Mouse (Mus musculus) midbrain, embryonic 12.5 days (tissue): ENCODE results near the gene Srpk2. TPM values are rescaled to one million over a fixed set of nuclear protein-coding genes. Genes with fewer than 3 reads are reported as not detected.
A peak's percentile ranks its signal among the peaks of the same experiment; 100 is the strongest.

Experiments
- ATAC-seq: fragments of 200-750 bp; cut with Nextera tagmentation; 2 replicates; pipeline ENCODE4 v1.8.0; 2017; ENCODE audit warnings: low read depth, moderate TSS enrichment, moderate library complexity; ENCODE audit not compliant: low FRiP score
- H3K27ac ChIP-seq: fragments of 300-500 bp; sonication (generic); replicated peaks from 2 replicates; pipeline ENCODE4 v1.5.1; 2016; ENCODE audit warnings: mild to moderate bottlenecking
- H3K27me3 ChIP-seq: fragments of 300-500 bp; sonication (generic); 2 replicates; pipeline ENCODE4 v1.6.1; 2016; ENCODE audit warnings: mild to moderate bottlenecking
- H3K36me3 ChIP-seq: fragments of 300-500 bp; sonication (generic); 2 replicates; pipeline ENCODE4 v1.6.1; 2016
- H3K4me1 ChIP-seq: fragments of 300-500 bp; sonication (generic); 2 replicates; pipeline ENCODE4 v1.6.1; 2016
- H3K4me2 ChIP-seq: fragments of 300-500 bp; sonication (generic); replicated peaks from 2 replicates; pipeline ENCODE4 v1.6.1; 2016; ENCODE audit warnings: mild to moderate bottlenecking, moderate library complexity
- H3K4me3 ChIP-seq: fragments of 300-500 bp; sonication (generic); 2 replicates; pipeline ENCODE4 v1.5.1; 2016; ENCODE audit warnings: mild to moderate bottlenecking
- H3K9ac ChIP-seq: fragments of 300-500 bp; sonication (generic); replicated peaks from 2 replicates; pipeline ENCODE4 v1.6.1; 2016; ENCODE audit warnings: mild to moderate bottlenecking, moderate library complexity
- H3K9me3 ChIP-seq: fragments of 300-500 bp; sonication (generic); 2 replicates; pipeline ENCODE4 v1.6.1; 2016; ENCODE audit warnings: mild to moderate bottlenecking
- WGBS: fragments of 180-500 bp; shearing (Covaris S2); methylation state at CpG from one replicate; pipeline ENCODE4 v1.1.7; 2016; 5-methylcytosine and 5-hydroxymethylcytosine counted together
- polyA plus RNA-seq: library from polyadenylated mRNA; unstranded; fragments of >200 nt; fragmentation: Nextera tagmentation; extraction: Ambion mirVana; gene quantifications from 2 replicates; pipeline ENCODE4 v1.2.1, GENCODE M21; 2016

Srpk2 gene
- polyA plus RNA-seq, 1 experiment from 2014 or later = 77.3 TPM

GRCm38 (mm10) chr5:23531541-23532096 is 152.8 kb downstream of the Srpk2 start:
- no peaks in the 10 kb centered on the region for H3K9me3 ChIP-seq
- H3K4me2 ChIP-seq = no peak overlapping the region
- H3K4me1 ChIP-seq = no peaks in the 10 kb centered on the region
- H3K9ac ChIP-seq = no peak overlapping the region
- peaks cover 16% of the 10 kb centered on the region for H3K36me3 ChIP-seq
- no peak overlapping the region for H3K27ac ChIP-seq
- 90% methylated on average over 7 of the region's 7 CpGs for WGBS
- no peak overlapping the region for H3K4me3 ChIP-seq
- H3K27me3 ChIP-seq = no peaks in the 10 kb centered on the region
- ATAC-seq = no peak

- no peak for ATAC-seq
- Histone ChIP-seq H3K27ac (no peak overlapping the region), H3K4me3 (no peak overlapping the region), H3K27me3 (no peaks in the 10 kb centered on the region), H3K36me3 (peaks cover 19% of the 10 kb centered on the region), H3K4me2 (no peak overlapping the region), H3K9me3 (no peaks in the 10 kb centered on the region), H3K9ac (no peak overlapping the region), H3K4me1 (no peaks in the 10 kb centered on the region)
- WGBS = 94% methylated on average over 6 of the region's 6 CpGs
Observed at GRCm38 (mm10) chr5:23531100-23531499, 153.3 kb downstream of the Srpk2 start.

GRCm38 (mm10) chr5:23524621-23525020 is 159.8 kb downstream of the Srpk2 start:
- H3K36me3 ChIP-seq = peaks cover 49% of the 10 kb centered on the region

DNA sequence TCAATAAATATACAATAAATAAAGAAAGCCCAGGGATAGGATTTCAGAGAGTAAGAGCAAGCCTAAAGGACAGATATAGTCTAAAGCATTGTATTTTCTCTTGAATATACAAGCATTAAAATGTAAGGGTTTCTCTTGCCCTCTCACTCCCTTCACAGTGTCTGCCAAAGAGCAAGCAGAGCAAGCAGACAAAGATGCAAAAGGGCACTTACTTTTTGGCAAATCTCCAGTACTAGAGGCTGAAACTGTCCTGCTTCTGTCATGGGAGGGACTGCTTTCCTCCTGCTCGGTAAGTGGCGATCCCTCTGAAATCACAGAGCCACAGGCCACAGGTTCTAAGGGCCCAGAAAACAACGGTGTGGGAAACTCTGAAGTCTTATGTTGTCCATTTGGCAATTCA is 160.5 kb downstream of the Srpk2 start:
- no peaks in the 10 kb centered on the region for H3K9me3 ChIP-seq
- no peak overlapping the region for H3K4me2 ChIP-seq
- no peaks in the 10 kb centered on the region for H3K27me3 ChIP-seq
- no peak overlapping the region for H3K4me3 ChIP-seq
- ATAC-seq = no peak
- H3K9ac ChIP-seq = no peak overlapping the region
- H3K36me3 ChIP-seq = peaks cover 49% of the 10 kb centered on the region
- 96% methylated on average over 3 of the region's 3 CpGs for WGBS
- no peaks in the 10 kb centered on the region for H3K4me1 ChIP-seq
- H3K27ac ChIP-seq = no peak overlapping the region

More at GRCm38 (mm10) chr5:23524621-23525020, 159.8 kb downstream of the Srpk2 start:
- no peaks in the 10 kb centered on the region for H3K4me1 ChIP-seq
- no peaks in the 10 kb centered on the region for H3K9me3 ChIP-seq
- 87% methylated on average over 3 of the region's 3 CpGs for WGBS
- H3K4me2 ChIP-seq = no peak overlapping the region
- H3K4me3 ChIP-seq = no peak overlapping the region
- no peak overlapping the region for H3K27ac ChIP-seq
- no peaks in the 10 kb centered on the region for H3K27me3 ChIP-seq
- ATAC-seq = no peak
- no peak overlapping the region for H3K9ac ChIP-seq

- ATAC-seq = no peak
- Histone ChIP-seq H3K27me3 (no peaks in the 10 kb centered on the region), H3K4me1 (peaks cover 6% of the 10 kb centered on the region; the same call in 1 of the 2 replicates), H3K9me3 (no peaks in the 10 kb centered on the region), H3K36me3 (peaks cover 47% of the 10 kb centered on the region), H3K27ac (no peak overlapping the region), H3K9ac (no peak overlapping the region), H3K4me3 (no peak overlapping the region), H3K4me2 (no peak overlapping the region)
- 96% methylated on average over 1 of the region's 1 CpGs for WGBS
Observed at GRCm38 (mm10) chr5:23521645-23522044, 162.8 kb downstream of the Srpk2 start.

GRCm38 (mm10) chr5:23519679-23520078 is 164.7 kb downstream of the Srpk2 start:
- Histone ChIP-seq H3K4me1 (peaks cover 6% of the 10 kb centered on the region; the same call in 1 of the 2 replicates), H3K27ac (no peak overlapping the region), H3K36me3 (peaks cover 49% of the 10 kb centered on the region), H3K9me3 (no peaks in the 10 kb centered on the region), H3K4me2 (no peak overlapping the region), H3K4me3 (no peak overlapping the region), H3K27me3 (no peaks in the 10 kb centered on the region), H3K9ac (no peak overlapping the region)
- 96% methylated on average over 3 of the region's 3 CpGs for WGBS
- no peak for ATAC-seq

DNA sequence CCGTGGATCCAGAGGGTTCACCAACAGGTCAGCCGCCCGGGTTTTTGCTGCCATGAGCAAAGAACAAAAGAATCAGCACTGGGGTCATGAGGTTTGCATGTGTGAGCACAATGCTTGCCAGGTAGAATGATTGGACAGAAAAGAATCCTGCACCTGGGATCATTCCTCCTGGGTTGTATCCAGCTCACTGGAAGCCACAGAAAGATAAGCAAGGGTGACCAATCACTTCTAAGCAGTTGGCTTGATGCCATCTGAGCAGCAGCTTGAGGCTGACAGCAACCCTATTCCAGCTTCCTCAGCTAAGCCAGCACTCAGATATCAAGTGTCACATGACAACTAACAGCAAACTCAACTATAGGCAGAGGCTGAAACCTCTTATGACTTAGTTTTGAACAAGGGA is 165.7 kb downstream of the Srpk2 start:
- ATAC-seq = no peak
- 90% methylated on average over 3 of the region's 3 CpGs for WGBS

GRCm38 (mm10) chr5:23517839-23518238 is 166.6 kb downstream of the Srpk2 start:
- peaks cover 51% of the 10 kb centered on the region for H3K36me3 ChIP-seq

More for the DNA sequence above, 165.7 kb downstream of the Srpk2 start:
- no peaks in the 10 kb centered on the region for H3K9me3 ChIP-seq
- H3K4me1 ChIP-seq = peaks cover 6% of the 10 kb centered on the region; the same call in 1 of the 2 replicates
- H3K27ac ChIP-seq = no peak overlapping the region
- no peak overlapping the region for H3K4me2 ChIP-seq
- H3K4me3 ChIP-seq = no peak overlapping the region
- no peak overlapping the region for H3K9ac ChIP-seq
- H3K27me3 ChIP-seq = no peaks in the 10 kb centered on the region
- H3K36me3 ChIP-seq = peaks cover 49% of the 10 kb centered on the region

DNA sequence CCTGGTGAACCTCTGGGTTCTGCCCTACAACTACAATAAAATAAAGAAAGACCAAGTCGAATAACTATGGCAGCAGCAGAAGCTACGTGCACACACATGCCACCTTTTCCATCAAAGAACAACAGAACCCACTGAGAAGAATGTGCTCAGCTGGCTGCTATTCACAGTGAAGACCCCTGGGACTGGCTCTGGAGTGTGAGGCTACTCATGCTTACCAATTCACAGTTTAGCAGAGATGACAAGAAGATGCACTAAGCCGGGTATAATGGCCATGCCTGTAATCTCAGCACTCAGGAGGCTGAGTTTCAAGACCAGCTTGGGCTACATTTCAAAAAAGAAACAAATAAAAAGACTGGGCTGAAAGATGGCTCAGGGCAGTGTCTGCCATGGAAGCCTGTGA is 167.5 kb downstream of the Srpk2 start:
- peak overlapping the region; percentile 75 for H3K27ac ChIP-seq
- H3K4me2 ChIP-seq = no peak overlapping the region
- H3K9me3 ChIP-seq = no peaks in the 10 kb centered on the region
- peaks cover 48% of the 10 kb centered on the region for H3K36me3 ChIP-seq
- no peak overlapping the region for H3K9ac ChIP-seq
- no peaks in the 10 kb centered on the region for H3K27me3 ChIP-seq
- WGBS = 48% methylated on average over 3 of the region's 3 CpGs
- H3K4me1 ChIP-seq = peaks cover 6% of the 10 kb centered on the region; the same call in 1 of the 2 replicates
- H3K4me3 ChIP-seq = no peak overlapping the region
- peak; percentile 76; the same call in 1 of the 2 replicates for ATAC-seq

More at GRCm38 (mm10) chr5:23517839-23518238, 166.6 kb downstream of the Srpk2 start:
- peaks cover 6% of the 10 kb centered on the region; the same call in 1 of the 2 replicates for H3K4me1 ChIP-seq
- no peak overlapping the region for H3K4me2 ChIP-seq
- no peak for ATAC-seq
- no peaks in the 10 kb centered on the region for H3K9me3 ChIP-seq
- H3K4me3 ChIP-seq = no peak overlapping the region
- no peak overlapping the region for H3K9ac ChIP-seq
- H3K27ac ChIP-seq = peak overlapping the region; percentile 22; the same call in 1 of the 2 replicates
- no peaks in the 10 kb centered on the region for H3K27me3 ChIP-seq
- 74% methylated on average over 4 of the region's 4 CpGs for WGBS

DNA sequence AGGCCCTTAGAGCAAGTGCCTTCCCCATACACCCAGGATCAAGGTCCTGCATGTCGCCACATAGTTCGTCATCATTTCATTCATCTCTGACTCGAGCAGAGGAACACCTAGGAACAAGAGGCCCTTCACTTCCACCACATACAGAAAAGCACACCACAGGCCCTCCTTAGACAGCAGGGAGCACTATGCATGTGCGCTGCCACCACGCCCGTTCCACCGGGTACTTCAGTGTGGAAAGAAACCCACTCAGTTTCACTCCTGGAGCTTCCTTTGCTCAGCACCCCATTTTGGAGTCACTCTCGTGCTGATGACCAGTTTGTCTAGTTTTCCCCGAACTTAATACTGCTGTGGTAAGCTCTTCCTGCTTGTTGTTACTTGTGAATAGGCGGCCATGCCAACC is 169.4 kb downstream of the Srpk2 start:
- ATAC-seq = no peak
- Histone ChIP-seq H3K36me3 (peaks cover 45% of the 10 kb centered on the region), H3K27me3 (no peaks in the 10 kb centered on the region), H3K9ac (no peak overlapping the region), H3K4me1 (peaks cover 6% of the 10 kb centered on the region; the same call in 1 of the 2 replicates), H3K27ac (no peak overlapping the region), H3K4me3 (no peak overlapping the region), H3K4me2 (no peak overlapping the region), H3K9me3 (no peaks in the 10 kb centered on the region)
- 93% methylated on average over 10 of the region's 10 CpGs for WGBS

DNA sequence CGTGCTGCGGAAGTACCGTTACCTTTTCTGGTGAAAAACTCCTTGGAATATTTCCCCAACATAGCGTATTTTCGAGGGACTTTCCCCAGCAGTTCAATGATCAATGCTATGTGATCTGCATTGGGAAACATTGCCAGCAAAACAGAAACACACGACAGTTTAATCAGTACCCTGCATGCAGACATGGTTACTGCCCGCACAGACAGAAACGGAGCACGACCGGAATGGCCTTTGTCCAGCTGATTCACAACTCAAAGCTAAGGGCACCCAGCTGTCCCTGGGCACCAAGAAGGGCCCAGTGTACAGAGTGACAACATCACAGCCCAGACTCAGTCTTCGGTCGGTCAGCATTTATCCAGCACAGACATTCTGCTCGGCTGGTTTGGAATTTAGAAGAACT is 170.9 kb downstream of the Srpk2 start:
- no peaks in the 10 kb centered on the region for H3K9me3 ChIP-seq
- WGBS = 94% methylated on average over 13 of the region's 13 CpGs
- H3K4me1 ChIP-seq = peaks cover 6% of the 10 kb centered on the region; the same call in 1 of the 2 replicates
- H3K4me2 ChIP-seq = no peak overlapping the region
- H3K4me3 ChIP-seq = no peak overlapping the region
- H3K27me3 ChIP-seq = no peaks in the 10 kb centered on the region
- H3K36me3 ChIP-seq = peaks cover 53% of the 10 kb centered on the region
- no peak overlapping the region for H3K27ac ChIP-seq
- no peak overlapping the region for H3K9ac ChIP-seq
- no peak for ATAC-seq

GRCm38 (mm10) chr5:23512556-23512955 is 171.9 kb downstream of the Srpk2 start:
- Histone ChIP-seq H3K27me3 (no peaks in the 10 kb centered on the region), H3K9me3 (no peaks in the 10 kb centered on the region), H3K4me2 (no peak overlapping the region), H3K27ac (no peak overlapping the region), H3K9ac (no peak overlapping the region), H3K4me1 (peaks cover 6% of the 10 kb centered on the region; the same call in 1 of the 2 replicates), H3K36me3 (peaks cover 47% of the 10 kb centered on the region), H3K4me3 (no peak overlapping the region)
- 97% methylated on average over 7 of the region's 7 CpGs for WGBS
- no peak for ATAC-seq

GRCm38 (mm10) chr5:23511456-23511855 is 173.0 kb downstream of the Srpk2 start:
- no peaks in the 10 kb centered on the region for H3K4me1 ChIP-seq

More at GRCm38 (mm10) chr5:23511456-23511855, 173.0 kb downstream of the Srpk2 start:
- H3K4me3 ChIP-seq = no peak overlapping the region
- ATAC-seq = no peak
- 93% methylated on average over 5 of the region's 5 CpGs for WGBS
- H3K9ac ChIP-seq = no peak overlapping the region
- no peak overlapping the region for H3K4me2 ChIP-seq
- no peaks in the 10 kb centered on the region for H3K9me3 ChIP-seq
- no peak overlapping the region for H3K27ac ChIP-seq
- peaks cover 47% of the 10 kb centered on the region for H3K36me3 ChIP-seq
- H3K27me3 ChIP-seq = no peaks in the 10 kb centered on the region
